Mouse (Mus musculus) right cerebral cortex, adult 2 months (tissue): Measurements from ENCODE around the gene Grin2b.

Source experiments
- DNase-seq, 2 experiments: peaks; one replicate each; pipeline ENCODE4 v3.0.0; 2021 to 2022; ENCODE audit warnings: low spot score in 2 of 2

Grin2b gene

GRCm38 (mm10) chr6:136100241-136100640 lies 73.1 kb downstream of the Grin2b start:
- DNase-seq, result no peak

GRCm38 (mm10) chr6:136096269-136096668 lies 77.0 kb downstream of the Grin2b start:
- DNase-seq, result no peak

- peak in 1 of 2 experiments; percentile 5 for DNase-seq
Observed at GRCm38 (mm10) chr6:136079991-136080734, 93.1 kb downstream of the Grin2b start.

- no peak for DNase-seq
Observed at GRCm38 (mm10) chr6:136072326-136073054, 100.8 kb downstream of the Grin2b start.

- DNase-seq, result no peak
Observed at GRCm38 (mm10) chr6:136070101-136070500, 103.2 kb downstream of the Grin2b start.

GRCm38 (mm10) chr6:136053346-136053745 lies 120.0 kb downstream of the Grin2b start:
- DNase-seq, result no peak

- no peak for DNase-seq
Observed at GRCm38 (mm10) chr6:136050346-136050745, 123.0 kb downstream of the Grin2b start.

- no peak for DNase-seq
Observed at GRCm38 (mm10) chr6:136048084-136048483, 125.2 kb downstream of the Grin2b start.

GRCm38 (mm10) chr6:136046091-136046490 lies 127.2 kb downstream of the Grin2b start:
- no peak for DNase-seq

GRCm38 (mm10) chr6:136044461-136044860 lies 128.8 kb downstream of the Grin2b start:
- no peak for DNase-seq

- DNase-seq, result no peak
Observed at GRCm38 (mm10) chr6:136042375-136042774, 130.9 kb downstream of the Grin2b start.

GRCm38 (mm10) chr6:136041821-136042220 lies 131.5 kb downstream of the Grin2b start:
- no peak for DNase-seq

GRCm38 (mm10) chr6:136040931-136041330 lies 132.4 kb downstream of the Grin2b start:
- DNase-seq, result no peak

- DNase-seq, result no peak
Observed at GRCm38 (mm10) chr6:136029235-136029939, 143.9 kb downstream of the Grin2b start.

- DNase-seq, result no peak
Observed at GRCm38 (mm10) chr6:136026936-136027335, 146.4 kb downstream of the Grin2b start.

GRCm38 (mm10) chr6:136025801-136026200 lies 147.5 kb downstream of the Grin2b start:
- DNase-seq, result no peak

GRCm38 (mm10) chr6:136020460-136020859 lies 152.9 kb downstream of the Grin2b start:
- DNase-seq, result no peak

- DNase-seq, result no peak
Observed at GRCm38 (mm10) chr6:136018962-136019361, 154.3 kb downstream of the Grin2b start.

- DNase-seq, result no peak
Observed at GRCm38 (mm10) chr6:136013556-136014380, 159.5 kb downstream of the Grin2b start.

- DNase-seq, result no peak
Observed at GRCm38 (mm10) chr6:136011533-136011932, 161.8 kb downstream of the Grin2b start.

- DNase-seq, result no peak
Observed at GRCm38 (mm10) chr6:136011038-136011311, 162.3 kb downstream of the Grin2b start.
